Mouse (Mus musculus): ENCODE data around the gene Gm10840.

- TF ChIP-seq TCF3 (IDR thresholded peaks at IDR 0.05; ENCODE audit: insufficient read length, low read depth) = no peak
- no peak for TF ChIP-seq TCF12 (IDR thresholded peaks at IDR 0.05; ENCODE audit: insufficient read depth, poor library complexity, severe bottlenecking)
Observed at GRCm38 (mm10) chr11:106191716-106192115, 31.1 kb downstream of the Gm10840 start.

Measured in myocyte (in vitro differentiated cells).